Mouse (Mus musculus): Measurements from ENCODE around the gene Fnbp1. TPM values are rescaled to one million over a fixed set of nuclear protein-coding genes. Genes with fewer than 3 reads are reported as not detected.

Gene Fnbp1
- polyA plus RNA-seq, 1 experiment from 2014 or later, result 34.6 TPM

GRCm38 (mm10) chr2:31142505-31142904, 697 bp upstream of the Fnbp1 start:
- peak overlapping the region; percentile 79 for H3K27ac ChIP-seq (ENCODE audit: low read length)
- peak overlapping the region; percentile 89 for H3K4me3 ChIP-seq (replicated peaks; ENCODE audit: low read length)
- no peaks in the 10 kb centered on the region for H3K9me3 ChIP-seq (replicated peaks; ENCODE audit: control insufficient read depth, low read length)
- peak overlapping the region; percentile 92 for H3K4me2 ChIP-seq (ENCODE audit: low read depth, low read length)
- WGBS, result 26% methylated on average over 3 of the region's 3 CpGs
- ATAC-seq (ENCODE audit: insufficient read depth, low FRiP score), result no peak
- H3K27me3 ChIP-seq (ENCODE audit: control insufficient read depth, insufficient read depth, low read length), result no peaks in the 10 kb centered on the region
- H3K4me1 ChIP-seq (ENCODE audit: control insufficient read depth, insufficient read depth, low read length), result peaks cover 22% of the 10 kb centered on the region
- H3K9ac ChIP-seq (ENCODE audit: low read length), result peak overlapping the region; percentile 96
- H3K36me3 ChIP-seq (ENCODE audit: control insufficient read depth, insufficient read depth, low read length), result no peaks in the 10 kb centered on the region

- Histone ChIP-seq H3K27ac (ENCODE audit: low read length) (peak overlapping the region; percentile 82), H3K9me3 (replicated peaks; ENCODE audit: control insufficient read depth, low read length) (no peaks in the 10 kb centered on the region), H3K9ac (ENCODE audit: low read length) (peak overlapping the region; percentile 96), H3K36me3 (ENCODE audit: control insufficient read depth, insufficient read depth, low read length) (no peaks in the 10 kb centered on the region), H3K4me1 (ENCODE audit: control insufficient read depth, insufficient read depth, low read length) (peaks cover 30% of the 10 kb centered on the region), H3K4me3 (replicated peaks; ENCODE audit: low read length) (peak overlapping the region; percentile 89), H3K4me2 (ENCODE audit: low read depth, low read length) (peak overlapping the region; percentile 92), H3K27me3 (ENCODE audit: control insufficient read depth, insufficient read depth, low read length) (no peaks in the 10 kb centered on the region)
- under 1% methylated on average over 73 of the region's 78 CpGs for WGBS
- ATAC-seq (ENCODE audit: insufficient read depth, low FRiP score), result peak; percentile 60
Measured at GRCm38 (mm10) chr2:31141074-31141866, 538 bp downstream of the Fnbp1 start.

- Histone ChIP-seq H3K9me3 (replicated peaks; ENCODE audit: control insufficient read depth, low read length) (no peaks in the 10 kb centered on the region), H3K4me2 (ENCODE audit: low read depth, low read length) (peak overlapping the region; percentile 92), H3K27me3 (ENCODE audit: control insufficient read depth, insufficient read depth, low read length) (no peaks in the 10 kb centered on the region), H3K4me1 (ENCODE audit: control insufficient read depth, insufficient read depth, low read length) (peaks cover 32% of the 10 kb centered on the region), H3K4me3 (replicated peaks; ENCODE audit: low read length) (peak overlapping the region; percentile 89), H3K9ac (ENCODE audit: low read length) (peak overlapping the region; percentile 96), H3K36me3 (ENCODE audit: control insufficient read depth, insufficient read depth, low read length) (no peaks in the 10 kb centered on the region), H3K27ac (ENCODE audit: low read length) (0 out of 2 replicates have a peak overlapping the region, but pooled peaks have one; percentile 82)
- ATAC-seq (ENCODE audit: insufficient read depth, low FRiP score), result no peak
- 4% methylated on average over 10 of the region's 10 CpGs for WGBS
Measured at GRCm38 (mm10) chr2:31140772-31141073, 1.1 kb downstream of the Fnbp1 start.

- peaks cover 32% of the 10 kb centered on the region for H3K4me1 ChIP-seq (ENCODE audit: control insufficient read depth, insufficient read depth, low read length)
- H3K9me3 ChIP-seq (replicated peaks; ENCODE audit: control insufficient read depth, low read length), result no peaks in the 10 kb centered on the region
- peak overlapping the region; percentile 89 for H3K4me3 ChIP-seq (replicated peaks; ENCODE audit: low read length)
- peak overlapping the region; percentile 92 for H3K4me2 ChIP-seq (ENCODE audit: low read depth, low read length)
- H3K9ac ChIP-seq (ENCODE audit: low read length), result peak overlapping the region; percentile 96; the same call in 1 of the 2 replicates
- ATAC-seq (ENCODE audit: insufficient read depth, low FRiP score), result no peak
- no peak overlapping the region for H3K27ac ChIP-seq (ENCODE audit: low read length)
- H3K27me3 ChIP-seq (ENCODE audit: control insufficient read depth, insufficient read depth, low read length), result no peaks in the 10 kb centered on the region
- 63% methylated on average over 12 of the region's 12 CpGs for WGBS
- no peaks in the 10 kb centered on the region for H3K36me3 ChIP-seq (ENCODE audit: control insufficient read depth, insufficient read depth, low read length)
Measured at GRCm38 (mm10) chr2:31139991-31140771, 1.6 kb downstream of the Fnbp1 start.

GRCm38 (mm10) chr2:31139174-31139632, 2.6 kb downstream of the Fnbp1 start:
- no peak overlapping the region for H3K4me2 ChIP-seq (ENCODE audit: low read depth, low read length)
- 91% methylated on average over 10 of the region's 10 CpGs for WGBS
- H3K4me1 ChIP-seq (ENCODE audit: control insufficient read depth, insufficient read depth, low read length), result peaks cover 32% of the 10 kb centered on the region
- H3K36me3 ChIP-seq (ENCODE audit: control insufficient read depth, insufficient read depth, low read length), result no peaks in the 10 kb centered on the region
- no peak for ATAC-seq (ENCODE audit: insufficient read depth, low FRiP score)
- H3K4me3 ChIP-seq (replicated peaks; ENCODE audit: low read length), result no peak overlapping the region
- H3K9me3 ChIP-seq (replicated peaks; ENCODE audit: control insufficient read depth, low read length), result no peaks in the 10 kb centered on the region
- H3K27me3 ChIP-seq (ENCODE audit: control insufficient read depth, insufficient read depth, low read length), result no peaks in the 10 kb centered on the region
- H3K27ac ChIP-seq (ENCODE audit: low read length), result no peak overlapping the region
- H3K9ac ChIP-seq (ENCODE audit: low read length), result no peak overlapping the region

- no peaks in the 10 kb centered on the region for H3K9me3 ChIP-seq (replicated peaks; ENCODE audit: control insufficient read depth, low read length)
- H3K27me3 ChIP-seq (ENCODE audit: control insufficient read depth, insufficient read depth, low read length), result no peaks in the 10 kb centered on the region
- H3K4me3 ChIP-seq (replicated peaks; ENCODE audit: low read length), result no peak overlapping the region
- no peak overlapping the region for H3K27ac ChIP-seq (ENCODE audit: low read length)
- H3K4me2 ChIP-seq (ENCODE audit: low read depth, low read length), result no peak overlapping the region
- H3K36me3 ChIP-seq (ENCODE audit: control insufficient read depth, insufficient read depth, low read length), result no peaks in the 10 kb centered on the region
- ATAC-seq (ENCODE audit: insufficient read depth, low FRiP score), result no peak
- H3K9ac ChIP-seq (ENCODE audit: low read length), result 0 out of 2 replicates have a peak overlapping the region, but pooled peaks have one; percentile 2
- 62% methylated on average over 14 of the region's 14 CpGs for WGBS
- H3K4me1 ChIP-seq (ENCODE audit: control insufficient read depth, insufficient read depth, low read length), result peaks cover 27% of the 10 kb centered on the region
Measured at GRCm38 (mm10) chr2:31137018-31137590, 4.7 kb downstream of the Fnbp1 start.

GRCm38 (mm10) chr2:31136338-31136737, 5.5 kb downstream of the Fnbp1 start:
- H3K4me2 ChIP-seq (ENCODE audit: low read depth, low read length), result no peak overlapping the region
- no peak overlapping the region for H3K9ac ChIP-seq (ENCODE audit: low read length)
- no peaks in the 10 kb centered on the region for H3K36me3 ChIP-seq (ENCODE audit: control insufficient read depth, insufficient read depth, low read length)
- no peak for ATAC-seq (ENCODE audit: insufficient read depth, low FRiP score)
- no peak overlapping the region for H3K4me3 ChIP-seq (replicated peaks; ENCODE audit: low read length)
- H3K27ac ChIP-seq (ENCODE audit: low read length), result no peak overlapping the region
- H3K9me3 ChIP-seq (replicated peaks; ENCODE audit: control insufficient read depth, low read length), result no peaks in the 10 kb centered on the region
- H3K27me3 ChIP-seq (ENCODE audit: control insufficient read depth, insufficient read depth, low read length), result no peaks in the 10 kb centered on the region
- WGBS, result 47% methylated on average over 12 of the region's 13 CpGs
- H3K4me1 ChIP-seq (ENCODE audit: control insufficient read depth, insufficient read depth, low read length), result peaks cover 30% of the 10 kb centered on the region

GRCm38 (mm10) chr2:31135512-31135931, 6.3 kb downstream of the Fnbp1 start:
- no peak for ATAC-seq (ENCODE audit: insufficient read depth, low FRiP score)

GRCm38 (mm10) chr2:31133981-31134380, 7.8 kb downstream of the Fnbp1 start:
- Histone ChIP-seq H3K4me3 (replicated peaks; ENCODE audit: low read length) (no peak overlapping the region), H3K27me3 (ENCODE audit: control insufficient read depth, insufficient read depth, low read length) (no peaks in the 10 kb centered on the region), H3K9ac (ENCODE audit: low read length) (no peak overlapping the region), H3K4me2 (ENCODE audit: low read depth, low read length) (no peak overlapping the region), H3K36me3 (ENCODE audit: control insufficient read depth, insufficient read depth, low read length) (no peaks in the 10 kb centered on the region), H3K4me1 (ENCODE audit: control insufficient read depth, insufficient read depth, low read length) (peaks cover 41% of the 10 kb centered on the region), H3K27ac (ENCODE audit: low read length) (no peak overlapping the region), H3K9me3 (replicated peaks; ENCODE audit: control insufficient read depth, low read length) (no peaks in the 10 kb centered on the region)
- WGBS, result 64% methylated on average over 3 of the region's 4 CpGs
- no peak for ATAC-seq (ENCODE audit: insufficient read depth, low FRiP score)

More at GRCm38 (mm10) chr2:31135512-31135931, 6.3 kb downstream of the Fnbp1 start:
- no peak overlapping the region for H3K27ac ChIP-seq (ENCODE audit: low read length)
- H3K27me3 ChIP-seq (ENCODE audit: control insufficient read depth, insufficient read depth, low read length), result no peaks in the 10 kb centered on the region
- peaks cover 35% of the 10 kb centered on the region for H3K4me1 ChIP-seq (ENCODE audit: control insufficient read depth, insufficient read depth, low read length)
- H3K36me3 ChIP-seq (ENCODE audit: control insufficient read depth, insufficient read depth, low read length), result no peaks in the 10 kb centered on the region
- WGBS, result 48% methylated on average over 13 of the region's 13 CpGs
- H3K9me3 ChIP-seq (replicated peaks; ENCODE audit: control insufficient read depth, low read length), result no peaks in the 10 kb centered on the region
- no peak overlapping the region for H3K4me3 ChIP-seq (replicated peaks; ENCODE audit: low read length)
- no peak overlapping the region for H3K9ac ChIP-seq (ENCODE audit: low read length)
- H3K4me2 ChIP-seq (ENCODE audit: low read depth, low read length), result no peak overlapping the region

Data from stomach, embryonic 16.5 days (tissue).